Mouse (Mus musculus) ES-Bruce4 (cell line): Measurements from ENCODE around the gene Apip.

Experiments used
- CTCF ChIP-seq: IDR thresholded peaks from one replicate; pipeline ENCODE4 v1.8.1; 2011; ENCODE audit warnings: low read depth, low read length
- EP300 ChIP-seq: IDR thresholded peaks from 2 replicates; pipeline ENCODE4 v1.6.1; 2011; ENCODE audit warnings: low read depth, low read length; ENCODE audit not compliant: insufficient read depth
- POLR2A ChIP-seq: IDR thresholded peaks from one replicate; pipeline ENCODE4 v1.8.1; 2011; ENCODE audit warnings: low read length; ENCODE audit not compliant: insufficient read depth

- TF ChIP-seq CTCF (no peak), POLR2A (no peak), EP300 (no peak)
Observed at GRCm38 (mm10) chr2:103138529-103139265, 65.2 kb downstream of the Apip start.
